Mouse (Mus musculus) heart, postnatal 0 days (tissue): ENCODE results near the gene Brd7.

ENCODE experiments used
- CTCF ChIP-seq: IDR thresholded peaks from 2 replicates; pipeline ENCODE4 v1.5.1; 2016; ENCODE audit warnings: antibody characterized with exemption, control low read depth, low read depth
- EP300 ChIP-seq: IDR thresholded peaks from 2 replicates; pipeline ENCODE4 v1.6.1; 2016; ENCODE audit warnings: antibody characterized with exemption, low read depth

- TF ChIP-seq EP300 (no peak), CTCF (no peak)
Observed at GRCm38 (mm10) chr8:88309881-88310280, 52.1 kb downstream of the Brd7 start.
